Mouse (Mus musculus) intestine, embryonic 16.5 days (tissue): ENCODE data around the gene Mrpl37. TPM values are rescaled to one million over a fixed set of nuclear protein-coding genes. Genes with fewer than 3 reads are reported as not detected.
"Not testable (repeated sequence)": the region's sequence is repeated elsewhere in the genome, so short reads cannot be mapped to it uniquely, and the experiment has no call there.

Experiments used
- ATAC-seq: fragments of 200-750 bp; cut with Nextera tagmentation; 2 replicates; pipeline ENCODE4 v1.8.0; 2017; ENCODE audit warnings: moderate TSS enrichment, moderate library complexity
- H3K27ac ChIP-seq: fragments of 300-500 bp; sonication (generic); 2 replicates; pipeline ENCODE4 v1.5.1; 2014; ENCODE audit warnings: mild to moderate bottlenecking, low read length
- H3K27me3 ChIP-seq: fragments of 300-500 bp; sonication (generic); replicated peaks from 2 replicates; pipeline ENCODE4 v1.6.1; 2014; ENCODE audit warnings: low read length, control low read depth, mixed read lengths; ENCODE audit not compliant: control insufficient read depth, insufficient read depth
- H3K36me3 ChIP-seq: fragments of 300-500 bp; sonication (generic); 2 replicates; pipeline ENCODE4 v1.6.1; 2014; ENCODE audit warnings: low read length, control low read depth; ENCODE audit not compliant: control insufficient read depth, insufficient read depth
- H3K4me1 ChIP-seq: fragments of 300-500 bp; sonication (generic); 2 replicates; pipeline ENCODE4 v1.6.1; 2014; ENCODE audit warnings: low read length, control low read depth, mixed read lengths; ENCODE audit not compliant: control insufficient read depth, insufficient read depth
- H3K4me2 ChIP-seq: fragments of 300-500 bp; sonication (generic); 2 replicates; pipeline ENCODE4 v1.6.1; 2014; ENCODE audit warnings: low read depth, low read length, control low read depth
- H3K4me3 ChIP-seq: fragments of 300-500 bp; sonication (generic); 2 replicates; pipeline ENCODE4 v1.5.1; 2014; ENCODE audit warnings: mild to moderate bottlenecking, low read length
- H3K9ac ChIP-seq: fragments of 300-500 bp; sonication (generic); 2 replicates; pipeline ENCODE4 v1.6.1; 2014; ENCODE audit warnings: low read depth, low read length
- H3K9me3 ChIP-seq: fragments of 300-500 bp; sonication (generic); 2 replicates; pipeline ENCODE4 v1.6.1; 2016; ENCODE audit warnings: low read length, control low read depth; ENCODE audit not compliant: control insufficient read depth
- WGBS: fragments of 180-500 bp; shearing (Covaris S2); extraction: QIAGEN DNeasy Blood & Tissue Kit; methylation state at CpG from one replicate; pipeline ENCODE4 v1.1.7; 2014; 5-methylcytosine and 5-hydroxymethylcytosine counted together
- polyA plus RNA-seq: library from polyadenylated mRNA; unstranded; fragments of >200 nt; fragmentation: Nextera tagmentation; extraction: Ambion mirVana; gene quantifications from 2 replicates; pipeline ENCODE4 v1.2.1, GENCODE M21; 2015

The Mrpl37 gene
- 112 and 117 TPM in 2 replicates for polyA plus RNA-seq

- Histone ChIP-seq H3K27ac (peak within 1 kb of the TSS; percentile 55), H3K9me3 (no peaks in the 10 kb centered on the region), H3K4me3 (peak within 1 kb of the TSS; percentile 82), H3K4me2 (peak within 1 kb of the TSS; percentile 95), H3K36me3 (peaks cover 15% of the 10 kb centered on the region), H3K9ac (peak within 1 kb of the TSS; percentile 89), H3K27me3 (no peaks in the 10 kb centered on the region), H3K4me1 (peaks cover 6% of the 10 kb centered on the region; the same call in 1 of the 2 replicates)
- under 1% methylated on average over 60 of the region's 60 CpGs for WGBS
- peak; percentile 99 for ATAC-seq
Measured at GRCm38 (mm10) chr4:107066252-107067124, at the start of gene Mrpl37, which contains the start of gene Cyb5rl. Mrpl37 (minus strand) TSS chr4:107066868. Cyb5rl (plus strand) TSS chr4:107066988.

DNA sequence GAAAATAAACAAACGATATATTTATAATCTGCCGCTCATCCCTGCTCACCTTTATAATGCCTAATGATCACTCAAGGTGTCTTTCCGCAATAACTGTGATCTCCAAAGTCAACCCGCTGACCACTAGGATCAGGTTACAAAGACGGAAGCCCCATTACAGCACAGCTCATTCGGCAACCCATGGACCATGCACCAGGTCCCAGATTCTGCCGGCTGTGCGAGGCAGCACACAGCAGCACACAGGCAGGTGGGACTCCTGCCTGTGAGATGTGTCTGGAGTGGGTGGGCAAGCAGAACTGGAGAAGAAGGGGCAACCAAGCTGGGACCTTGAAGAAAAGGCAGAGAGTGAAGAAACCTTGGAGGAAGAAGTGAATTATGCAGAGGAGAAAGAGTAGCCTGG is 47.6 kb upstream of the Mrpl37 start:
- no peak overlapping the region for H3K9ac ChIP-seq
- no peak overlapping the region for H3K4me2 ChIP-seq
- 35% methylated on average over 8 of the region's 8 CpGs for WGBS
- no peak overlapping the region for H3K4me3 ChIP-seq
- H3K27me3 ChIP-seq = no peaks in the 10 kb centered on the region
- no peak overlapping the region for H3K27ac ChIP-seq
- H3K36me3 ChIP-seq = no peaks in the 10 kb centered on the region
- ATAC-seq = no peak
- H3K4me1 ChIP-seq = no peaks in the 10 kb centered on the region
- no peaks in the 10 kb centered on the region for H3K9me3 ChIP-seq

DNA sequence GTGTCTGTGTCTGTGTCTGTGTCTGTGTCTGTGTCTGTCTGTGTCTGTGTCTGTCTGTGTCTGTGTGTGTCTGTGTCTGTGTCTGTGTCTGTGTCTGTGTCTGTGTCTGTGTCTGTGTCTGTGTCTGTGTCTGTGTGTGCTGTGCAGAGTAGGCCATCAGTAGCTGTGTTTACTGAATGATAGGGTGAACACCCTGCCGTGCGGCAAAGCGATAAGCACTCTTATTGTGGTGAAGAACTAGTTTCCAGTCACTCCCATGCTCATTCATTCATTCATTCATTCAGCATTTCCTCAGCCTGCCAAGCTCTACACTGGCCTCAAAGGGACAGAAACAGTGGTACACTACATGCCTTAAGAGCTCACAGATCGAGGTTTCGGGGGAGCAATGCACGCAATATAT is 42.5 kb upstream of the Mrpl37 start:
- not testable (repeated sequence) for H3K4me2 ChIP-seq, H3K4me3 ChIP-seq, H3K9ac ChIP-seq, H3K4me1 ChIP-seq, H3K27ac ChIP-seq, H3K9me3 ChIP-seq, H3K27me3 ChIP-seq, H3K36me3 ChIP-seq, ATAC-seq
- WGBS = 91% methylated on average over 6 of the region's 6 CpGs

DNA sequence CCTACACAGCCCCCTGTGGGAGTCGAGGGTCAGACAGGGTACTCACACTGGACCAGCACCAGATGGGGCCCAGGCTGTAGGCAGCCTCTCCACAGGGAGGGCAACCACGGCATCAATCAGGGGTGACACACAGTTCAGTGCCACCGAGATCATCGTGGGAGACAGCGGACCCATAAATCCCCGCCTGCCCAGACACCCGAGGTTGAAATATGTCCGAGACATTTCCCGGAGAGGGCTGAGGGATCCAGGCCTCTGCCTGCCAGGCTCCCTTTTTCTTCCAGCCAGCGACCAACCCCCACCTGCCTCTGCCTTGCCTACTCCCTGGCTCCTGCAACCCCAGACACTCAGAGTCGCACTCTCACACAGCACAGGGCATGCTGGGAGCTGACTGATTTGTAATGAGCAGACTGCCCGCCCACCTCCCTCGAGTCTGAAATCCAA is 41.6 kb upstream of the Mrpl37 start:
- Histone ChIP-seq H3K9me3 (no peaks in the 10 kb centered on the region), H3K4me2 (peak overlapping the region; percentile 19; the same call in 1 of the 2 replicates), H3K4me1 (no peaks in the 10 kb centered on the region), H3K4me3 (no peak overlapping the region), H3K27ac (no peak overlapping the region), H3K36me3 (no peaks in the 10 kb centered on the region), H3K27me3 (no peaks in the 10 kb centered on the region), H3K9ac (peak overlapping the region; percentile 31; the same call in 1 of the 2 replicates)
- 27% methylated on average over 13 of the region's 13 CpGs for WGBS
- ATAC-seq = no peak

GRCm38 (mm10) chr4:107106777-107107176 is 40.1 kb upstream of the Mrpl37 start:
- Histone ChIP-seq H3K36me3 (no peaks in the 10 kb centered on the region), H3K27me3 (no peaks in the 10 kb centered on the region), H3K9me3 (no peaks in the 10 kb centered on the region), H3K9ac (no peak overlapping the region), H3K27ac (no peak overlapping the region), H3K4me2 (no peak overlapping the region), H3K4me1 (no peaks in the 10 kb centered on the region), H3K4me3 (no peak overlapping the region)
- WGBS = 87% methylated on average over 16 of the region's 16 CpGs
- ATAC-seq = no peak

DNA sequence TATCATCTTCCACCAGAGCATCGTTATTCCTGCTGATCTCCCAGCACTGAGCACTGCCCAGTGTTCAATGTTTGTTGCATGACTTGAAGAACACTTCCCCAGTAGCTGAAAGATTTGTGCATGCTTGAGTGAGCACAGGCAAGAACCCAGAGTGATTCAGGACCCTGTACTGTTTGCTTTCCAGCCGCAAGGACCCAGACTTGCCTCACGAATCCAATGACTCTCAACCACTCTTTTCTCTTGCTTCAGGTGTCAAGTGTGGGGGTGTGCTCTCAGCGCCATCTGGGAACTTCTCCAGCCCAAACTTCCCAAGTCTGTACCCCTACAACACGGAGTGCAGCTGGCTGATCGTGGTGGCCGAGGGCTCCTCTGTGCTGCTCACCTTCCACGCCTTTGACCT is 35.6 kb upstream of the Mrpl37 start:
- Histone ChIP-seq H3K9ac (no peak overlapping the region), H3K4me3 (no peak overlapping the region), H3K27me3 (no peaks in the 10 kb centered on the region), H3K27ac (no peak overlapping the region), H3K4me2 (no peak overlapping the region), H3K9me3 (no peaks in the 10 kb centered on the region), H3K4me1 (no peaks in the 10 kb centered on the region), H3K36me3 (no peaks in the 10 kb centered on the region)
- ATAC-seq = no peak
- WGBS = 70% methylated on average over 8 of the region's 8 CpGs

DNA sequence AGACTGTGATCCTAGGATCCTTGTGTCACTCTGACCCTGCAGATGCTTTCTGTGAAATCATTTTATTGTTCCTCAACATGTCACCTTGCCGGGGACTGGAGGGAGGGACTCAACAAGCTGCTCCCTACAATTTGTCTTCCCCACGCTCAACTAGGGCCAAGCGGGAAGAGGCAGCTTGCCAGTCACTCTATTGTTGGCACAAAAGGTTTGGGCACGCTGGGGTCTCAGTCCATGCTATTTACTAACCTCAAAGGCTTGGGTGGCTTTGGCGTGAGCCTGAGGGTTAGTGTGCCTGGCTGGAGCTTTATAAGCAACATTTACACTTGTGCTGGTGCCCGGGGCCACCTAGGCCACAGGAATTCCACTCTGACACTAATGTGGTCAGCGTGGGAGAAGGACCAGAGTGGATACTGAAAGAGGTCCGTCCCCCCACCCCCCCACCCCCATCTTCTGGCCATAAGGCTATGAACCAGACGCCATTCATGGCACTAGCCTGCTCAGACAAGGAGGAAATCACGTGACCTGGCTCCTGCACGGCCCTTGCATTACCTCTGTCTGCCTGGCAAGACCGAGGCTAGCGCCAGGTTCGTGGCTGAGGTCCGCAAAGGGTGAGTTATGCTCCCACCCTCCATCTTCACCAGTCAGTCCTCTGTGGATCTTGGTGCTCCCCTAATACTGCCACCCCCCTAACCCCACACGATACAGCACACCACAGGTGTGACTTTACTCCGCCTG is 32.3 kb upstream of the Mrpl37 start:
- Histone ChIP-seq H3K4me3 (no peak overlapping the region), H3K9ac (no peak overlapping the region), H3K4me2 (no peak overlapping the region), H3K36me3 (no peaks in the 10 kb centered on the region), H3K27ac (no peak overlapping the region), H3K9me3 (no peaks in the 10 kb centered on the region), H3K27me3 (no peaks in the 10 kb centered on the region), H3K4me1 (0 out of 2 replicates have a peak, but pooled peaks cover 6% of the 10 kb centered on the region)
- ATAC-seq = no peak
- WGBS = 79% methylated on average over 17 of the region's 17 CpGs

DNA sequence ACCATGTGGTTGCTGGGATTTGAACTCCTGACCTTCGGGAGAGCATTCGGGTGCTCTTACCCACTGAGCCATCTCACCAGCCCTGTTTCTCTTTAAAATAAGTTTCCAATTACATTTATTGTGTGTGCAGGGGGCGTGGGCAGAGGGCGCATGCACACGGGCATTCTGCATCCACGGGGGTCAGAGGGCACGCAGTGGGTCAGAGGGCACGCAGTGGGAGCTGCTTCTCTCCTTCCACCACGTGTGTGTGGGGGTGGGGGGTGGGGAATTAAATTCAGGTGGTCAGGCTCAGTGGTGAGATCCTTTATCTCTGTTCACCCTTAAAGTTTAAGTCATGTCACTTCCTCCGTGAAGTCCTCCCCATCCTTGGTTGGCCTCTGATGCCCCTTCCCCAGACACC is 31.7 kb upstream of the Mrpl37 start:
- H3K36me3 ChIP-seq = no peaks in the 10 kb centered on the region
- 72% methylated on average over 10 of the region's 10 CpGs for WGBS
- H3K9me3 ChIP-seq = no peaks in the 10 kb centered on the region
- 0 out of 2 replicates have a peak, but pooled peaks cover 6% of the 10 kb centered on the region for H3K4me1 ChIP-seq
- H3K27me3 ChIP-seq = no peaks in the 10 kb centered on the region
- no peak overlapping the region for H3K27ac ChIP-seq
- H3K9ac ChIP-seq = no peak overlapping the region
- H3K4me3 ChIP-seq = no peak overlapping the region
- no peak for ATAC-seq
- no peak overlapping the region for H3K4me2 ChIP-seq

DNA sequence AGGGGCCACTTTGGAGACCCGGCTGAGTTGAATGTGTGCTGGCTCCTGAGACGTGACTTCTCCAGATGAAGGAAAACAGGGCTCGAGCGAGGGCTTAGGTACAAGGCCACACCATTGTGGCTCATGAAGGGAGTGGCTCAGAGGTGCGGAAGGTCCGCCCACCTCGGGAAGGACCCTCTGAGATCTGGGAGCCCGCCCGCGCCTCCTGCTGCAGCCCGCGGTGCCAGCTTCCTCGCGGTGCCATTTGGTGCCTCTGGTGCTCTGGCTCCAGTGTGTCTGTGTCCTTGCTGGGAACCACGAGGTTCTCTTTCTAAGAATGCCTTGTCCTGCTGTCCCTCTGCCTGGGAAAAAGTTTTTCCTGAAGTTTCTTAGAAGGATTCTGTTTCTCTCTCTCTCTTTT is 31.2 kb upstream of the Mrpl37 start:
- Histone ChIP-seq H3K27ac (no peak overlapping the region), H3K27me3 (no peaks in the 10 kb centered on the region), H3K4me2 (no peak overlapping the region), H3K9ac (peak overlapping the region; percentile 8; the same call in 1 of the 2 replicates), H3K4me1 (0 out of 2 replicates have a peak, but pooled peaks cover 6% of the 10 kb centered on the region), H3K4me3 (no peak overlapping the region), H3K9me3 (no peaks in the 10 kb centered on the region), H3K36me3 (no peaks in the 10 kb centered on the region)
- WGBS = 45% methylated on average over 15 of the region's 15 CpGs
- no peak for ATAC-seq
